Mouse (Mus musculus): ENCODE results near the gene Hook2.

The Hook2 gene

GRCm38 (mm10) chr8:84990349-84990748 lies at the start of gene Hook2:
TSS of gene Hook2 (plus strand) at chr8:84990603.
- peak; percentile 94 to 96 for DNase-seq (ENCODE audit: low spot score in 2 of 2)

- DNase-seq (ENCODE audit: low spot score in 2 of 2), result no peak
Observed at GRCm38 (mm10) chr8:84943699-84944098, 46.7 kb upstream of the Hook2 start.

GRCm38 (mm10) chr8:84944478-84945160 lies 45.8 kb upstream of the Hook2 start:
- no peak for DNase-seq (ENCODE audit: low spot score in 2 of 2)

GRCm38 (mm10) chr8:84945235-84945632 lies 45.2 kb upstream of the Hook2 start:
- no peak for DNase-seq (ENCODE audit: low spot score in 2 of 2)

GRCm38 (mm10) chr8:84945633-84946527 lies 44.5 kb upstream of the Hook2 start:
- no peak for DNase-seq (ENCODE audit: low spot score in 2 of 2)

- no peak for DNase-seq (ENCODE audit: low spot score in 2 of 2)
Observed at GRCm38 (mm10) chr8:84946528-84947240, 43.7 kb upstream of the Hook2 start, which contains the start of gene Rtbdn. TSS of gene Rtbdn (plus strand) at chr8:84946991.

- DNase-seq (ENCODE audit: low spot score in 2 of 2), result no peak
Observed at GRCm38 (mm10) chr8:84947241-84947545, 43.2 kb upstream of the Hook2 start.

GRCm38 (mm10) chr8:84949753-84950152 lies 40.6 kb upstream of the Hook2 start:
- no peak for DNase-seq (ENCODE audit: low spot score in 2 of 2)

GRCm38 (mm10) chr8:84952612-84953255 lies 37.7 kb upstream of the Hook2 start:
- peak in 1 of 2 experiments; percentile 54 for DNase-seq (ENCODE audit: low spot score in 2 of 2)

- peak; percentile 48 to 57 for DNase-seq (ENCODE audit: low spot score in 2 of 2)
Observed at GRCm38 (mm10) chr8:84956768-84957167, 33.6 kb upstream of the Hook2 start.

- DNase-seq (ENCODE audit: low spot score in 2 of 2), result no peak
Observed at GRCm38 (mm10) chr8:84959811-84960210, 30.6 kb upstream of the Hook2 start.

GRCm38 (mm10) chr8:84963952-84964351 lies 26.5 kb upstream of the Hook2 start:
- DNase-seq (ENCODE audit: low spot score in 2 of 2), result no peak

- DNase-seq (ENCODE audit: low spot score in 2 of 2), result peak; percentile 85 to 94
Observed at GRCm38 (mm10) chr8:84965731-84966291, 24.6 kb upstream of the Hook2 start.

GRCm38 (mm10) chr8:84966603-84967002 lies 23.8 kb upstream of the Hook2 start:
- DNase-seq (ENCODE audit: low spot score in 2 of 2), result no peak

- no peak for DNase-seq (ENCODE audit: low spot score in 2 of 2)
Observed at GRCm38 (mm10) chr8:84967532-84968304, 22.7 kb upstream of the Hook2 start.

- no peak for DNase-seq (ENCODE audit: low spot score in 2 of 2)
Observed at GRCm38 (mm10) chr8:84968650-84969049, 21.8 kb upstream of the Hook2 start.

GRCm38 (mm10) chr8:84969241-84970134 lies 20.9 kb upstream of the Hook2 start, which contains the start of the genes Gm49661, Prdx2 and Rnaseh2a:
TSS of gene Gm49661 (minus strand) at chr8:84969433.
TSS of gene Prdx2 (plus strand) at chr8:84969587.
TSS of gene Rnaseh2a (minus strand) at chr8:84969767.
- peak; percentile 73 to 76 for DNase-seq (ENCODE audit: low spot score in 2 of 2)

GRCm38 (mm10) chr8:84970135-84970790 lies 20.1 kb upstream of the Hook2 start:
- DNase-seq (ENCODE audit: low spot score in 2 of 2), result no peak

- DNase-seq (ENCODE audit: low spot score in 2 of 2), result no peak
Observed at GRCm38 (mm10) chr8:84970913-84971312, 19.5 kb upstream of the Hook2 start.

Data from urinary bladder, adult 18-20 months (tissue).